Mouse (Mus musculus): Measurements from ENCODE around the gene C2cd3. TPM values are rescaled to one million over a fixed set of nuclear protein-coding genes. Genes with fewer than 3 reads are reported as not detected.

C2cd3 gene
- polyA plus RNA-seq, 1 experiment from 2014 or later = 13.1 TPM

DNA sequence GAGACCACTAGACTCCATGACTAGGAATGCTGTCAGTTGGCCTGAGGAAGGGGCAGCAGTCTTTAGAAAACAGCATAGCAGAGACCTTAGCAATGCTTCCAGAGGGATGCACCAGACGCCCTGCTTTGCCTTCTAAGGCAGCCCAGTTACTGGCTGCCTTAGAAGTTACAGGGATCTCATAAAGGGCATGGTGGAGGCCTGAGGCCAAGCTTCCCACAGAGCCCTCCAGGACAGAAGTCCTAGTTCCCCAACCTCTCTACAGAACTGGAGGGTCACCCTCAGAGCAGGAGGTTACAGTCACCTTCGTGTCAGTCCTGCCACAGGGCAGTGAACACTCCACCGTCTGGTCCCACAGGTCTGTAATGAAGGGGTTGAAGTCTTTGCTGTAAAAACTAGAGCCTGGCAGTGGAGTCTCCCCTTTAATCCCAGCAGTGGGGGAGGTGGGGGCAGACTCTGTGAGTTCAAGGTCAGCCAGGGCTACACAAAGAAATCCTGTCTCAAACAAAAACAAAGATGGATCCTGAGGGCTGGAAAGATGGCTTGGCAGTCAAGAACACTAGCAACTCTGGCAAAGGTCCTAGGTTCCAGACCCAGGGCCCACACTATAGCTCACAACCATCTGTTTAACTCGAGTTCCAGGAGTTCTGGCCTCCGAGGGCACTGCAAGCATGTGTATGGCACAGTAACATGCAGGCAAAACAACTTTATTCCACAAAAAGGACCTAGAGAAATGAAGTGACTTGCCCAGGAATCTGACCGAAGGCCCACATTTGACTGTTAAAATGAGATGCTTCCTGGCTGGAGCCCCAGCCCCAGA, 129.2 kb downstream of the C2cd3 start:
- H3K27me3 ChIP-seq (replicated peaks) = no peaks in the 10 kb centered on the region
- H3K4me3 ChIP-seq = no peak overlapping the region
- H3K36me3 ChIP-seq = peaks cover 38% of the 10 kb centered on the region
- H3K4me2 ChIP-seq = no peak overlapping the region
- WGBS = 71% methylated on average over 6 of the region's 6 CpGs
- no peak overlapping the region for H3K27ac ChIP-seq (replicated peaks)
- ATAC-seq (ENCODE audit: extremely low read depth, insufficient number of reproducible peaks, low FRiP score, low TSS enrichment) = no peak
- peaks cover 15% of the 10 kb centered on the region for H3K4me1 ChIP-seq
- no peaks in the 10 kb centered on the region for H3K9me3 ChIP-seq
- H3K9ac ChIP-seq = no peak overlapping the region

DNA sequence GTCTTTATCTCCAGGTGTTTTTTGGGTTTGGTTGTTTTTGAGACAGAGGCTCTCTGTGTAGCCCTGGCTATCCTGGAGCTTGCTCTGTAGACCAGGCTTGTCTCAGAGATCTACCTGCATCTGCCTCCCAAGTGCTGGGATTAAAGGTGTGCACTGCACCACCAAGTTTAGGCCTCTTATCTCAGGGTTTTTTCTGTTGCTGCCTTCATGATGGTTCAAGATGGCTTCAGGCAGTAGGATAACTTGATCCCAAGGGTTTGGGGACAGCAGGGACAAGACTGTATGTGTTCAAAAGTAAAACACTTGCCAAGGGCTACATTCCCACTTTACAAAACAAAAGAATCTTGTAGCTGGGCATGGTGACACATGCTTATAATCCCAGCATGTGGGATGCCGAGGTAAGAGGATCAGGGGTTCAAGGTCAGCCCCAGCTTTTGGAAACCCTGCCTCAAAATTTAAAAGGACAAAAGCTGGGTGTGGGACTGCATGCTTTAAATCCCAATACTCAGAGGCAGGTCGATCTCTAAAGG, 129.9 kb downstream of the C2cd3 start:
- H3K27ac ChIP-seq (replicated peaks) = no peak overlapping the region
- peaks cover 31% of the 10 kb centered on the region for H3K36me3 ChIP-seq
- H3K27me3 ChIP-seq (replicated peaks) = no peaks in the 10 kb centered on the region
- ATAC-seq (ENCODE audit: extremely low read depth, insufficient number of reproducible peaks, low FRiP score, low TSS enrichment) = no peak
- WGBS = 55% methylated on average over 2 of the region's 2 CpGs
- no peak overlapping the region for H3K4me3 ChIP-seq
- H3K9ac ChIP-seq = no peak overlapping the region
- H3K4me1 ChIP-seq = peaks cover 8% of the 10 kb centered on the region
- H3K9me3 ChIP-seq = no peaks in the 10 kb centered on the region
- H3K4me2 ChIP-seq = no peak overlapping the region

DNA sequence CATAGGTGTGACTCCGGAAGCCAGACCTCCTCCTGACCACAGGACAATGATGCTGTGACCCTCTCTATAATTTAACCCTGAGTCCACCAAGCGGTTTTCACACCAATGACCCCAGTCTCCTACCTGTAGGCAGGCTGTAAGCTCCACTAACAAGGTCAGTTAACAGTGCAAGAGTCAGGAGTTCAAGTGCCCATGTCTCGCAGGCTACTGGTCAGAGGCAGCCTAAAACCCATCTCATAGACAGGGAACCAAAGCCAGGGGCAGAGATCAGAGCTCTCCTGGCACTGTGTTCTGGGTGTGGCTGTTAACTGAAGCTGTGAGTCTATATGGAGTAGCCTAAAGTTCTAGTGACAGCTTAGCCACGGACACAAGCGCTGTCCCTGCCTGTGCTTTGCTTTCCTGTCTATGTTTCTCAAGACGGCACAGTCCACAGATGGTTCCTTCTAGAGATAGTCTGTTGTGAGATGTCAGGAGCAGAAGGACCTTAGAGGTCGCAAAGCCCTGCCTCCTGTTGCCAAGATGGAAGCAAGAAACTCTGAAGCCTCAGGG, 130.4 kb downstream of the C2cd3 start:
- H3K9ac ChIP-seq = no peak overlapping the region
- ATAC-seq (ENCODE audit: extremely low read depth, insufficient number of reproducible peaks, low FRiP score, low TSS enrichment) = no peak

DNA sequence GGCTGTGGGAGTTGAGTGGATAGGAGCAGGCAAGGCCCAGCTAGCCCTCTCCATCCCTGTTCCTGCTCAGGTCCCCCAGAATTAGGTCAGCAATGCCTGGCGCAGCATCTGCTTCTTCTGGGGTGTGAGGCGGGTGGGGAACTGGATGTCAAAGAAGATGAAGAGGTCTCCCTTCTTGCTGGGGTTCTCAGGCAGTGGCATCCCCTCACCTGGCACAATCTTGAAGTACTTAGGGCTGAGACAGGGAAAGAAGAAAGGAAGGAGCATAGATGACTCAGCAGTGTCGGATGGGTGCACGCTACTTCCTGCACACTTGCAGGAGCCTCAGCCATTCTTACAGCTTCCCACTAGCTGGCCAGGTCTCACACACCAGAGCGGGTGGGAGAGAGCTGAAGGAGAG, 131.0 kb downstream of the C2cd3 start:
- no peak overlapping the region for H3K27ac ChIP-seq (replicated peaks)
- no peak overlapping the region for H3K4me3 ChIP-seq
- WGBS = 77% methylated on average over 5 of the region's 5 CpGs
- H3K9ac ChIP-seq = no peak overlapping the region
- ATAC-seq (ENCODE audit: extremely low read depth, insufficient number of reproducible peaks, low FRiP score, low TSS enrichment) = no peak
- H3K4me2 ChIP-seq = no peak overlapping the region
- peaks cover 6% of the 10 kb centered on the region for H3K4me1 ChIP-seq
- peaks cover 20% of the 10 kb centered on the region for H3K36me3 ChIP-seq
- no peaks in the 10 kb centered on the region for H3K9me3 ChIP-seq
- no peaks in the 10 kb centered on the region for H3K27me3 ChIP-seq (replicated peaks)

More for the DNA sequence above, 130.4 kb downstream of the C2cd3 start:
- peaks cover 6% of the 10 kb centered on the region for H3K4me1 ChIP-seq
- H3K27ac ChIP-seq (replicated peaks) = no peak overlapping the region
- H3K4me2 ChIP-seq = no peak overlapping the region
- H3K9me3 ChIP-seq = no peaks in the 10 kb centered on the region
- WGBS = 71% methylated on average over 7 of the region's 7 CpGs
- H3K4me3 ChIP-seq = no peak overlapping the region
- peaks cover 26% of the 10 kb centered on the region for H3K36me3 ChIP-seq
- no peaks in the 10 kb centered on the region for H3K27me3 ChIP-seq (replicated peaks)

DNA sequence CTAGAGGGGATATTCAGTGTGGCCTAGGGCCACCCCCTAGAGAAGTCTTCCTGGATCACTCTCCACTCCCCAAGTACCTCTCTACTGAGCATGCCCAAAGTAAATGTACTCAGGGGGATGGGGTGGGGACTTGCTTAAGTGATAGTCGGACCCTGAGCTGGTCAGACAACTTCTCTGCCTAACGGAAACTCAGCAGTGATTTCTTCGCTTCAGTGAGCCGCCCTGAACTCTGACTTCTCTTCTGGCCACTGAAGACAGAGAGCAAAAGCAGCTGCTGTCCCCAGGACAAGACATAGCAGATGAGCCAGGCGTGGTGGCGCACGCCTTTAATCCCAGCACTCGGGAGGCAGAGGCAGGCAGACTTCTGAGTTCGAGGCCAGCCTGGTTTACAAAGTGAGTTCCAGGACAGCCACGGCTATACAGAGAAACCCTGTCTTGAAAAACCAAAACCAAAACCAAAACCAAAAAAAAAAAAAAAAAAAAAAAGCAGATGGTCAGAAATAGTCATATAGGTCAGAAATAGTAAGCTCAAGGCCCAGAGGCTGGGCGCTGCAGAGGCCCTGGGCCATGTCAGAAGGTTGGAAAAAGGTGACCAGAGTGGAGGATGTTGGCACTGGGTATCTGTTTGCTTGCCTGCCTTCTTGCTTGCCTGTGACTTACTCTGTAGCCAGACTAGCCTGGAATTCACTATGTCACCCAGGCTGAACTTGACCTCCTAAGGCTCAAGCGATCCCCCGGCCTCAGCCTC, 132.9 kb downstream of the C2cd3 start:
- no peak overlapping the region for H3K27ac ChIP-seq (replicated peaks)
- no peaks in the 10 kb centered on the region for H3K9me3 ChIP-seq
- H3K9ac ChIP-seq = no peak overlapping the region
- WGBS = 76% methylated on average over 13 of the region's 13 CpGs
- no peak for ATAC-seq (ENCODE audit: extremely low read depth, insufficient number of reproducible peaks, low FRiP score, low TSS enrichment)
- H3K4me1 ChIP-seq = peaks cover 6% of the 10 kb centered on the region
- H3K4me2 ChIP-seq = no peak overlapping the region
- H3K4me3 ChIP-seq = no peak overlapping the region
- H3K36me3 ChIP-seq = peaks cover 1% of the 10 kb centered on the region; the same call in 1 of the 2 replicates
- no peaks in the 10 kb centered on the region for H3K27me3 ChIP-seq (replicated peaks)

DNA sequence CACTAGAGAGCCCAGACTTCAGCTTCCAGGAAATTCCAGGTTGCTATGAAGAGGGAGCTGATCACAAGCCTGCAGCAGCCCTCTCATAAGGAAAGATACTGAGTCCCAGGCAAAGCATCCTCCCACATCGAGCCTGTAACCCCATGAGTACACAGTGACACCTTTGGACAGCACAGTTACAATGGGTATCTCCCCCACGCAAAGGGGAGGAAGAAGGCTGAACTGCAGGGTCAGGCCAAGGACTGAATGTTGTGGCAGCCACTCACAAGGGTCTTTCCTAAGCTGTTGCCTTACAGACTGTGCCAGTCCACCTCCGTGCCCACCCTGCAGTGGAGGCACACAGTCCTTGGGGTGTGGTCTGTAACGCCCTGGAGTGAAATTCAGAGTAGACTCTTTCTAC, 134.5 kb downstream of the C2cd3 start:
- H3K4me2 ChIP-seq = no peak overlapping the region
- H3K9me3 ChIP-seq = no peaks in the 10 kb centered on the region
- 70% methylated on average over 4 of the region's 4 CpGs for WGBS
- H3K27ac ChIP-seq (replicated peaks) = no peak overlapping the region
- ATAC-seq (ENCODE audit: extremely low read depth, insufficient number of reproducible peaks, low FRiP score, low TSS enrichment) = no peak
- no peak overlapping the region for H3K4me3 ChIP-seq
- H3K36me3 ChIP-seq = no peaks in the 10 kb centered on the region
- no peaks in the 10 kb centered on the region for H3K27me3 ChIP-seq (replicated peaks)
- H3K4me1 ChIP-seq = no peaks in the 10 kb centered on the region; the same call in 1 of the 2 replicates
- H3K9ac ChIP-seq = no peak overlapping the region

DNA sequence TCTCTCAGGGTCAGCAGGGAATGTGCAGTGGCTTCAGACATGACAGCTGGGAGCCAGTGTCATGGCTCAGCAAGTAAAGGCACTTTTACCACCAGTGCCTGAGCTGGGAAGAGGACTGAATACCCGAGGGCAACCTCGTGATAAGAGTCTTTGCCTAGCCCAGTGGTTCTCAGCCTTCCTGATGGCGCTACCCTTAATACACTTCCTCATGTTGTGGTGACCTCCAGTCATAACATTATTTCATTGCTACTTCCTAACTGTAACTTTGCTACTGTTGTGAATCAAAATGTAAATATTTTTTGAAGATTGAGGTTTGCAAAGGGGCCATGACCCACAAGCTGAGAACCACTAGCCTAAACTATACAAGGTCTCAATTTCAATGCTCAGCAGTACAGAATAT, 136.6 kb downstream of the C2cd3 start:
- Histone ChIP-seq H3K9ac (no peak overlapping the region), H3K36me3 (no peaks in the 10 kb centered on the region), H3K27ac (replicated peaks) (no peak overlapping the region), H3K9me3 (no peaks in the 10 kb centered on the region), H3K27me3 (replicated peaks) (peaks cover 17% of the 10 kb centered on the region), H3K4me1 (no peaks in the 10 kb centered on the region; the same call in 1 of the 2 replicates), H3K4me3 (no peak overlapping the region), H3K4me2 (no peak overlapping the region)
- no peak for ATAC-seq (ENCODE audit: extremely low read depth, insufficient number of reproducible peaks, low FRiP score, low TSS enrichment)
- 44% methylated on average over 3 of the region's 3 CpGs for WGBS

DNA sequence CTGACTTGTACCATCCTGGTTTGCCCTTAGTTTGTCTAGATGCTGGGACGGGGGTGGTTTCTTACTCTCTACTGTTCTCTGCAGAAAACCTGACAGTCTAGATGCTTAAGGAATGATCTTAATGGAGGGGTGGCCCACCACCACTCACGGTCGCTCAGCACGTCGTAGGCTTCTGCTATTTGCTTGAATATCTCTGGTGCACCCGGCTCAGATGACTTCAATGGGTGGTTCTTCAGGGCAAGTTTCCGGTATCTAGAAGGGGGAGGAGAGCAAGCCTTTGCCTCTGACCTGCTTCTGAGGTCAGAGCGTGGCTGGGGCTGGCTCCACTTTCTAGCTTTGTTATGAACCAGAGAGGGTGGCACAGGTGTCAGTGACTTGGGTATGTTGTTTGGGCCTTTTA, 139.6 kb downstream of the C2cd3 start:
- WGBS = 67% methylated on average over 8 of the region's 8 CpGs
- H3K27ac ChIP-seq (replicated peaks) = no peak overlapping the region
- no peak overlapping the region for H3K9ac ChIP-seq
- H3K4me3 ChIP-seq = no peak overlapping the region
- no peaks in the 10 kb centered on the region for H3K9me3 ChIP-seq
- ATAC-seq (ENCODE audit: extremely low read depth, insufficient number of reproducible peaks, low FRiP score, low TSS enrichment) = no peak
- peaks cover 25% of the 10 kb centered on the region for H3K27me3 ChIP-seq (replicated peaks)
- H3K4me1 ChIP-seq = no peaks in the 10 kb centered on the region; the same call in 1 of the 2 replicates
- no peak overlapping the region for H3K4me2 ChIP-seq
- H3K36me3 ChIP-seq = no peaks in the 10 kb centered on the region

DNA sequence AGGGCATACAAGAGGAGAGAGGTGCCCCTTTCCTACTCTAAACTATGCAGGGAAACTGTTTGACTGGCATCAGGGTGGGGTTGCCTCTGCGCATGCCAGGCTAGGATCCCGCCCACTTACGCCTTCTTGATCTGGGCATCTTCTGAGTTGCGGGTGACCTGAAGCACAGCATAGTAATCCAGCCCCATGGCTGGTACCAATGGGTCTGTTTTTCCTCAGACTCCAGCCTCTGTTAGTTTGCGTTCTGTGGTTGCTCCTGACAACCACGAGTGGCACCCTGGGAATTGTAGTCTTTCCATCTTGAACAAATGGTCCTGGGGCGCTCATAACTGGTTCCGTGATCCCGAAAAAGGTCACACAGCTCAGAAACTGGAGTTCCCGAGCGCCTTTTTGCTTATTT, 142.5 kb downstream of the C2cd3 start, which contains the start of gene Dnajb13:
Gene Dnajb13, minus strand, starts transcription at position 388 of the 400 bp plus-strand sequence.
- Histone ChIP-seq H3K27ac (replicated peaks) (no peak within 1 kb of the TSS), H3K4me3 (0 out of 2 replicates have a peak within 1 kb of the TSS, but pooled peaks have one; percentile 6), H3K9me3 (no peaks in the 10 kb centered on the region), H3K4me2 (peak within 1 kb of the TSS; percentile 39), H3K27me3 (replicated peaks) (peaks cover 25% of the 10 kb centered on the region), H3K9ac (no peak within 1 kb of the TSS), H3K4me1 (no peaks in the 10 kb centered on the region; the same call in 1 of the 2 replicates), H3K36me3 (no peaks in the 10 kb centered on the region)
- WGBS = 43% methylated on average over 11 of the region's 11 CpGs
- ATAC-seq (ENCODE audit: extremely low read depth, insufficient number of reproducible peaks, low FRiP score, low TSS enrichment) = no peak

Measured in heart, embryonic 13.5 days (tissue).